Mouse (Mus musculus) cerebellum, adult 11-12 months (tissue): Measurements from ENCODE around the gene Slc29a3.
"Not testable (repeated sequence)": the region's sequence is repeated elsewhere in the genome, so short reads cannot be mapped to it uniquely, and the experiment has no call there.

Source experiments
- DNase-seq: peaks from one replicate; pipeline ENCODE4 v3.0.0; 2022

Gene Slc29a3

DNA sequence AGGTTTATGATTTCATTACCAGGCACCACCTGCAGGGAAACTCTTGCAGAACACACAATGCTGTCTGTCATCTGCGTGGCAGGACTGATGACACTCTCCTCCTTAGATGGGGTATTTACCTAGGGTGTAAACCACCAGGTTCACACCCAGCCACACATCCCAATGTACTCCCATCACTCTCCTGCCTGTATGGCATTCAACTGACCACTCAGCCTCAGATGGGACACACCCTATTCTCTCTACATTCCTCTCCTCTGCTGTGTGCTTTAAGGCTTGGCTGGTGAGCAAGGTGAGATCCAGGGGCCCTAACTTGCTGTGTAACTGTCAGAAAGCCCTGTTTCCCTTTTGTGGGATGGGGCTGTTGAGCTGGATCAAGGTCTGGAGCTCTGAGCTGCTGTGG lies 9.5 kb upstream of the Slc29a3 start:
- DNase-seq, result no peak

GRCm38 (mm10) chr10:60760377-60760776 lies 7.8 kb upstream of the Slc29a3 start:
- DNase-seq, result peak; percentile 93

GRCm38 (mm10) chr10:60756992-60757391 lies 4.4 kb upstream of the Slc29a3 start:
- DNase-seq, result peak; percentile 56

DNA sequence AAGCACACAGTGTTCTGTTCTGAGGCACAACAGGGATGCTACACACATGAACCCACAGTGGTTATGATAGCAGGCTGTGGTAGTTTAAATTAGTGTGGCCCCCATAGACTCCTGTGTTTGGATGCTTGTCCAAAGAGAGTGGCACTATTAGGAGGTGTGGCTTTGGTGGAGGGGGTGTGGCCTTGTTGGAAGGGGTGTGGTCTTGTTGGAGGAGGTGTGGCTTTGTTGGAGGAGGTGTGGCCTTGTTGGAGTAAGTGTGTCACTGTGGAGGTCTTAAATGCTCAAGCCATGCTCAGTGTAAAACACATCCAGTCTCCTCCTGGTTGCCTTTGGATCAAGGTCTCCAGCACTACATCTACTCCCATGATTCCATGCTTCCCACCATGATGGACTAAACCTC lies 3.6 kb upstream of the Slc29a3 start:
- no peak for DNase-seq

GRCm38 (mm10) chr10:60753941-60754340 lies 1.3 kb upstream of the Slc29a3 start:
- DNase-seq, result no peak

GRCm38 (mm10) chr10:60753261-60753660 lies 667 bp upstream of the Slc29a3 start:
- DNase-seq, result no peak

- DNase-seq, result no peak
These were observed 4.9 kb downstream of the Slc29a3 start for GRCm38 (mm10) chr10:60747667-60748212.

DNA sequence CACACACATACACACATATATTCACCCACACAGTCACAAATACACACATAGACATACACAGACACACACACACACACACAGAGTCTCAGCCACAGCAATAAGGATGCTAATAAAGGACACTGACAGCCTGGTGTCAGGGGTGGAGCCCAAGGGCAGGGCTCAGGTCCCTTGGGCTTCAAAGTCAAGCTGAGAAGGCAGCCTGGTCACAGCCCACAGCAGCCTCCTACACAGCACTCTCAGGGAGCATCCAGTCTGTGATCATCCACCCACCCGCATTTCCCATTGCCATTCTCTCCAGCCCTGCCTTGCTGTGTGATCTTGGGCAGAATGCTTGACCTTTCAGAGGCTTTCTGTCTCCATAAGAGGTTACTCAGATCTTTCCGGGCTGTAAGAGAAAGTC lies 6.1 kb downstream of the Slc29a3 start:
- no peak for DNase-seq

- DNase-seq, result no peak
These were observed 7.9 kb downstream of the Slc29a3 start for GRCm38 (mm10) chr10:60744543-60745290.

- DNase-seq, result no peak
These were observed 8.9 kb downstream of the Slc29a3 start for GRCm38 (mm10) chr10:60743681-60744080.

- DNase-seq, result no peak
These were observed 9.7 kb downstream of the Slc29a3 start for GRCm38 (mm10) chr10:60742942-60743341.

DNA sequence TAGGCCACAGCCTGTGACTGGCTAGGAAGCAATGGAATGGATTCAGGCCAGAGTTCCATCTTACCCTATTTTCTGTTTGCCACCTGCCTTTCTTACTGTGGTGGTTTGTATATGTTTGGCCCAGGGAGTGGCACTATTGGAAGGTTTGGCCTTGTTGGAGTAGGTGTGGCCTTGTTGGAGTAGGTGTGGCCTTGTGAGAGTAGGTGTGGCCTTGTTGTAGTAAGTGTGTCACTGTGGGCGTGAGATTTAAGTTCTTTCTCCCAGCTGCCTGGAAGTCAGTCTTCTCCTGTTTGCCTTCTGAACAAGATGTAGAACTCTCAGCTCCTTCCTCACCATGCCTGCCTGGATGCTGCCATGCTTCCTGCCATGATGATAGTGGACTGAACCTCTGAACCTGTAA lies 10.3 kb downstream of the Slc29a3 start:
- not testable (repeated sequence) for DNase-seq

- DNase-seq, result no peak
These were observed 11.2 kb downstream of the Slc29a3 start for GRCm38 (mm10) chr10:60741435-60741834.

GRCm38 (mm10) chr10:60739619-60740363 lies 12.8 kb downstream of the Slc29a3 start:
- DNase-seq, result no peak

DNA sequence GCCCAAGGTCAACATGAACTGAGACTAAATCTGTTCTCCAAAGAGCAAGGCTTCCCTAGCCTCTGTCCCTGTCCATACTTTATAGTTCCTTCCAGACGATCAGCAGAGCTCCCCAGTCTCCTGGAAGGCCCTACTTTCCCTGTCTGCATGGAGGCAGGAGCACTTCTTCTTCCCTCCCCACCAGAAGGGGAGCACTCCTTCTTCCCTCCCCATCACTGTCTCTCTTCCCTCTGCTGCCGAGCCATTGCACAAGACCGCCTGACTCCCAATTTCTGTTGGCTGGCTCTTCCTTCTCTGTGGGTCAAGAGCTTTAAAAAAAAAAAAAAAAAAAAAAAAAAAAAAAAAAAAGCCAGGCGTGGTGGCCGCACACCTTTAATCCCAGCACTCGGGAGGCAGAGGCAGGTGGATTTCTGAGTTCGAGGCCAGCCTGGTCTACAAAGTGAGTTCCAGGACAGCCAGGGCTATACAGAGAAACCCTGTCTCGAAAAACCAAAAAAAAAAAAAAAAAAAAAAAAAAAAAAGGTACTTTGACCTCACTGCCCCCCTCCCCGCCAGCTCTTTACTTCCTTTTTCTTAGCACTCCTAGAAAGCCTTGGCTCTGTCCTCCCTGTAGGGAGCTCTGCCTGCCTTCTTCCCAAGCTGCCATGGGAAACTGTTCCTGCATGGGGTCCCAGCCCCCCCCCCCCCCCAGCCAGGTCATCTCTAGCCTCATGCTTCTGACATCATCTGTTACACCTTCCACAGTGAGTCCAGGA lies 14.5 kb downstream of the Slc29a3 start:
- DNase-seq, result no peak

- no peak for DNase-seq
These were observed 15.3 kb downstream of the Slc29a3 start for GRCm38 (mm10) chr10:60737169-60737728.

DNA sequence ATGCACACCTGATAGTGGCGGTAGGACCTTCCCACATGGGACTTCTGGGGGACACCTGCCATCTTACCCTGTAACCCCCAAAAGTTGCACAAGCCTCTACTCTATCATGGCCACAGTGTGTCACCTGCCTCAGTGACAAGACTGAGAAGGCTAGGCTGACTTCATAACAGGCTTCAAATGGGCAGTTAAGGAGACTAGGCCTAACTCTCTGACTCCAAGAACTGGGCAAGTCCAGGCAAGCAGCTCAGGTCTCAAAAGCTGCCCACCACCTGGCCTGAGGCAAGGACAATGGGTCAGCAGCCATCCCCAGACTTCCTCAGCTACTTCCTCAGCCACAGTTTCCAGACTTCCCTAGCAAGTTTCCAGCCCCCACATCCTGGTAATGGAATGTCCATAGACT lies 16.9 kb downstream of the Slc29a3 start:
- no peak for DNase-seq

DNA sequence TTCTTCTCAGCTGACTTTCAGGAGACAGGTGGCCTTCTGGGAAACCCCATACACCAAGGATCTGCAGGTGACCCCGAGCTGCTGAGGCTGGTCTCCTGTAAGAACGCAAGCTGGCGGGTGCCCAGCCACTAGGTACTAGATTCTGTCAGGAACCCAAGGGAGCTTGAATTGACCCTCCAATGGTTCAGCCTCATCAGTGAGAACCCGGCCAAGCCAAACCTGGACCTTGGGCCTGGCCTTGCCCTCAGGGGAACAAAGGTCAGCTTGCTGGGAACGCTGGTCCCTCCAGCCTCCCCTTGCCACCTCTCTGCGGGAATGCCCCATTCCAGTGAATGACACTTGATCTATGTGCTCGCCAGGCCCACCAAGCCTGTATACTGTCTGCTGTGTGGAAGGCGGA lies 19.1 kb downstream of the Slc29a3 start:
- no peak for DNase-seq

- DNase-seq, result peak; percentile 14
These were observed 20.2 kb downstream of the Slc29a3 start for GRCm38 (mm10) chr10:60732397-60732861.

GRCm38 (mm10) chr10:60731742-60732141 lies 20.9 kb downstream of the Slc29a3 start:
- no peak for DNase-seq

GRCm38 (mm10) chr10:60727301-60727700 lies 25.3 kb downstream of the Slc29a3 start:
- no peak for DNase-seq

GRCm38 (mm10) chr10:60726896-60727295 lies 25.7 kb downstream of the Slc29a3 start:
- no peak for DNase-seq

DNA sequence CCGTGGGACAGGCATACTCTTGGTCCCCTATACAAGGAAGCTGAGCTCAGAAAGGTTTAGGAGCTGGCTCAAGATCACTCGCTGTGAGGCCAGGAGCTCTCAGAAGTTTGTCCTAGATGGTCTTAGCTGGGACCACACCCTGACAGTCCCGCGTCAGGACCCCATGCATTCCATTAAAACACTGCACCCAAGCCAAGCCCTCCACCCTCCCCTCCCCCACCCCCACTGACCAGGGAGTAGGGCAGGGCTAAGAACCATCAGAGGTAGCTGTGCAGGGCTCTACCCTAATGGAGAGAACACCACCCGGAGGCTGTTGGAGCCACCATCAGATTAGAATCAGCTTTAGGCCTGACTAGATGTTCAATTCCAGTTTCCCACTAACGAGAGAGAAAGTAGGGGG lies 28.1 kb downstream of the Slc29a3 start:
- DNase-seq, result no peak
